Mouse (Mus musculus) neutrophil, adult 5-6 weeks (primary cell): Measurements from ENCODE around the gene Maml3. TPM values are rescaled to one million over a fixed set of nuclear protein-coding genes. Genes with fewer than 3 reads are reported as not detected.

Experiments
- ATAC-seq: fragments of 151-379, 151-347 bp; 2 replicates; pipeline ENCODE4 v1.8.0; 2017; ENCODE audit warnings: mild to moderate bottlenecking, moderate TSS enrichment; ENCODE audit not compliant: insufficient number of reproducible peaks, poor library complexity, low FRiP score, severe bottlenecking; ENCODE audit errors: extremely low read depth
- total RNA-seq: library from RNA; stranded (forward); fragments of 200-1000 nt; gene quantifications from 2 replicates; pipeline ENCODE4 v1.2.3, GENCODE M21; 2017

Gene Maml3
- total RNA-seq, 1 experiment from 2014 or later, result 11.9 TPM

GRCm38 (mm10) chr3:51787945-51788344 lies 316.9 kb downstream of the Maml3 start:
- ATAC-seq, result no peak

- no peak for ATAC-seq
Measured at GRCm38 (mm10) chr3:51785796-51786195, 319.1 kb downstream of the Maml3 start.

- ATAC-seq, result no peak
Measured at GRCm38 (mm10) chr3:51782191-51782590, 322.7 kb downstream of the Maml3 start.

GRCm38 (mm10) chr3:51778738-51779592 lies 325.9 kb downstream of the Maml3 start:
- ATAC-seq, result no peak

- ATAC-seq, result no peak
Measured at GRCm38 (mm10) chr3:51778179-51778578, 326.7 kb downstream of the Maml3 start.

GRCm38 (mm10) chr3:51776018-51776611 lies 328.8 kb downstream of the Maml3 start:
- ATAC-seq, result no peak

GRCm38 (mm10) chr3:51773587-51773986 lies 331.3 kb downstream of the Maml3 start:
- no peak for ATAC-seq

- ATAC-seq, result no peak
Measured at GRCm38 (mm10) chr3:51771839-51772630, 332.8 kb downstream of the Maml3 start.

- ATAC-seq, result no peak
Measured at GRCm38 (mm10) chr3:51769196-51769595, 335.7 kb downstream of the Maml3 start.

GRCm38 (mm10) chr3:51765220-51765923 lies 339.5 kb downstream of the Maml3 start:
- no peak for ATAC-seq

GRCm38 (mm10) chr3:51764175-51764574 lies 340.7 kb downstream of the Maml3 start:
- no peak for ATAC-seq

- ATAC-seq, result no peak
Measured at GRCm38 (mm10) chr3:51762900-51763299, 342.0 kb downstream of the Maml3 start.

- ATAC-seq, result no peak
Measured at GRCm38 (mm10) chr3:51759534-51759933, 345.3 kb downstream of the Maml3 start.

- no peak for ATAC-seq
Measured at GRCm38 (mm10) chr3:51757032-51757431, 347.8 kb downstream of the Maml3 start.

- ATAC-seq, result no peak
Measured at GRCm38 (mm10) chr3:51756283-51756682, 348.6 kb downstream of the Maml3 start.

- no peak for ATAC-seq
Measured at GRCm38 (mm10) chr3:51753262-51753661, 351.6 kb downstream of the Maml3 start.

- ATAC-seq, result no peak
Measured at GRCm38 (mm10) chr3:51751440-51751839, 353.4 kb downstream of the Maml3 start.

GRCm38 (mm10) chr3:51749812-51750481 lies 354.9 kb downstream of the Maml3 start:
- ATAC-seq, result no peak

- ATAC-seq, result no peak
Measured at GRCm38 (mm10) chr3:51749421-51749811, 355.5 kb downstream of the Maml3 start.
